Mouse (Mus musculus) thymus, postnatal 25 days (tissue): ENCODE data around the gene Gm27021.

Experiments used
- DNase-seq: peaks from one replicate; pipeline ENCODE4 v3.0.0; 2022

Gene Gm27021

DNA sequence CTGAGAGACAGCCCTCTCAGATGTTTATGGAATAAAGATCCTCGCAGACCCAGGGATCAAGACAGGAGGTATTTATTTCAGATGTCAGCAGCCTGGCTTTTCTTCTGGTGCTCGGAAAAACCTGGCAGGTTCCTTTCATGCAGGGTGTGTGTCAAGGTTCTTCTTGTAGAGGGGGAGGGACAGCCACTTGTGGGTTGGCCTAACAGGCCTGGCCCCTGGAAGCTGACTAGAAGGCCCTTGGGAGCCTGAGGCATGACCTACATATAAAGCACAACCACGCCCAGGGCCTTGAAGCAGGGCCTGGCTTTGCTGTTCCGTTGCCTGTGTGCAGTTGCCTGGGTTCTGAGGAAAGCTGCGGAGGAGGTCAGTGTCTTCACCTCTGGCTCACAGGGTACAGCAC, 17.2 kb upstream of the Gm27021 start:
- DNase-seq, result no peak

DNA sequence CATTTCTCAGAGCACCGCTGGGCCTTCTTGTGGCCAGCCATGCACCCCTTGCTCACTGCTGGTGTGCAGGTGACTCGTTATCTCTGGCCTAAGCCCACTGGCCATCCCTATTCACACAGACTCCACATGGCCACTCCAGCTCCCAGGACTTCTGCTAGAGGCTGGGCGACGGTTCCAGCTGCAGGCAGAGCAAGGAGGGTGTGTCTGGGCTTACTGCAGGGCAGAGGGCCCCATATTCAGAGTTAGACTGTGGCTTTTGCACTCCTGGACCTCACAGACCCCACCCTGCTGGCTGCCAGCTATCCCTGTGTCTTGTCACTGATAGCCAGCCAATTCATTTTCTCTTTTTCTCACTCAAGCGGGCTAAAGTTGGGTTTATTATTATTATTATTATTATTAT, 16.2 kb upstream of the Gm27021 start:
- DNase-seq, result no peak

DNA sequence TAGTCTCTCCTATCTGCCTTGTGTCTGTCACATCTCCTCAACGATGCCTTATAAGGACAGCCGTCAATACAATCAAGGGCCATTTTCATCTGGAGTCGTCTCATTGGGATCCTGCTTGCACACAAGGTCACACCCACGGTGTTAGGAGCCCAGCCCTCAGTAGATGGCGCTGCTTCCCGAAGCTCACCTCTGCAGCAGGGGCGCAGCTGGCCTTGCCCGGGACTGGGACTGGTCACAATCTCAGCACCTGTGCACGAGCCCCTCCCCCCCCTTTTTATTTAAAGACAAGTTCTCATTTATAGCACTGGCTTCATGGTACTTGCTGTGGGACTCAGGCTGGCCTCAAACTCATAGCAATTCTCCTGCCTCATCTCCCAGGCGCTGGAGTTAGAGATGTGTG, 15.7 kb upstream of the Gm27021 start:
- peak; percentile 86 for DNase-seq

DNA sequence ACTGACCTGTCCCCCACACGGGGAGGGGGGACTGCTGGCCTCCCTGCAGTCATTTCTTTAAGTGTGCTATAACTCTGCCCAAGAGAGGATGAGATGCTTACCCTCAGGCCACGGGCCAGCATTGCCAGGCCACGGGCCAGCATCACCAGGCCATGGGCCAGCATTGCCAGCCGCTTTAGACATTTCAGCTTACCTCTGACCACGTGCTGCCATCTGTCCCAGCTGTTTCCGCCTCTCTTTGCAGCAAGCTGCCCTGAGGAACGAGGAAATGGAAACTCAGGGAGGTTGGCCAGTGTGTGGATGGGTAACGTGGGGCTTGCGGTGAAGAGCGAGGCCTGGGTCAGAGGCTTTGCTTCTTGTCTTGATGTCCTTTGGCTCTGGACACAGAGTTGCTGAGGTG, 13.2 kb upstream of the Gm27021 start:
- no peak for DNase-seq

DNA sequence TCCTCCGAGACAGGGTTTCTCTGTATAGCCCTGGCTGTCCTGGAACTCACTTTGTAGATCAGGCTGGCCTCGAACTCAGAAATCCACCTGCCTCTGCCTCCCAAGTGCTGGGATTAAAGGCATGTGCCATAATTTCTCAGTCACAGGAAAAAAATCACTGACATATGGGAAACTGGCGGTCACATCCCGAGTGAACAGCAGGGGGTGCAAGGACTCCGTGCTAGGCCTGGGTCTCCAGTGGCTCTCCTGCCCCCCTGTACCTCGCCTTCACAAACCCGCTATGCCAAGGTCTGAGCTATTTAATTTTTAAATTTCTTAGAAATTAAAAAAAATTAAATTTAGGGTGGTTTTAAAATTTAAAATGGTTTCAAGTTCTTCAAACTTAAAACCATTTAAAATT, 12.5 kb upstream of the Gm27021 start:
- DNase-seq, result peak; percentile 72

DNA sequence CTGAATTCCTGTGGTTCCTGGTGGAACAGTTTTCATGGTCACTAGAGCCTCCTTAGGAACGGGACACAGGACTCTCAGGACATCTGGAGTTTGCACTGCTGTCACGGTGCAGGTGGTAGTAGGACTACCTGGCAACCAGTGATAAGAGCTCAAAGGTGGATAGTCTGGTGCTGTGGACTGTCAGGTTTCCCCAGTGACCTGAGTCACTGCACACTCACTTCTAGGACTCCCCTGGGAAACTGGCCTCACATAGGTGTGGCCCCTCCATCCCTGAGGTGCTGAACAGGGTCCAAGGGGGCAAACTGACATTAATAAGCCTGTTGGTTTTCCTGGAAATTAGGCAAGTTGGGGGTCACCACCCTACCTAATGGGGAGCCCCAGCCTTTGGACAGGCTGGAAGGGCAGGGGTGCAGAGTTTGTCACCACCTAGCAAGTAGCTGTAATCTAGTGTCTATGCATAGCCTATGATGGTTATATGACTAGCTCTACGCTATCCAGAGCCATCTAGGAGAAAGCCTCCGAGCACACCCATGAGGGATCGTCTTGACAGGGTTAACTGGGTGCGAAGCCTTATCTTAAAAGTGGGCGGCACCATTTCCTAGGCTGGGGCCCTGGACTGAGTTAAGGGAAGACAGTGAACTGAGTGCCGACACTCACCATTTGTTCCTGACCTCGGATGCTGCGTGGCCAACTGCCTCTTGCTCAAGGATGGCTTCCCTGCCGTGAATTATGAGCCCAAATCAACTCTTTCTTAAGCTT, 11.9 kb upstream of the Gm27021 start:
- DNase-seq, result no peak

DNA sequence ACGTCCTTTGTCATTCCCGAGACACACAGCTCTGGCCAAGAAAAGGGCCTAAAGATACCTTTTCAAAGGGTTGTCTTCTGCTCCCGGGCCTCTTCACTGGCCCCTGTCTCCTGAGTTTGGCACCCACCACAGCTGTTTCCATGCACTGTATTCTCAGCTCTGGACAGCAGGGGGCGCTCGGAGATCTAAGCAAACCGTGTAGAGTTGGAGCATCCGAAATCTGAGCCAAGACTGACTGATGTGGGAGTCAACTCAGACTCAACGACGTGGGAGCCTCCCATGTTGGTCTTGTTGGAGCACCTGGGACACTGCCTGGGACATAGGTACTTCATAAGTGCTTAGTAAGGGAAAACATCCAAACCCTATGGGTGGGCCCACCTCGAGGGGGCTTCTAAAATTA, 10.6 kb upstream of the Gm27021 start:
- DNase-seq, result peak; percentile 85

DNA sequence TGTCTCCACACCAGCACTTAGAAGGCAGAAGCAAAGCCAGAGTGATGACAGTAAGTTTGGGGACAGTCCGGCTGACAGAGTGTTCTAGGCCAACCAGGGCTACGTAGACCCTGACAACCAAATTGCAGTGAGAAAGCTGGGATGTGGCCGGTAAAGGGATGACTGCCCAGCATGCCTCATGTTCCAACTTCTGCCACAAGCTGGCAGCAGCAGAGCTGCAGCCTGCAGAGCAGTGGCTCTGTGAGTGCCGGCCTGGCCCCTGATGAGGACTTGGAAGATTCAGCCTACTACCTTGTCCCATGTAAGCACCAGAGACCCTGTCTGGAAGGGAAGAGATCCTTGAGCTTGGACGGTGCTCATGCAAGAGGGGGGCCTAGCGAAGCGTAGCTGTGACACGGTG, 7.8 kb upstream of the Gm27021 start:
- DNase-seq, result no peak

DNA sequence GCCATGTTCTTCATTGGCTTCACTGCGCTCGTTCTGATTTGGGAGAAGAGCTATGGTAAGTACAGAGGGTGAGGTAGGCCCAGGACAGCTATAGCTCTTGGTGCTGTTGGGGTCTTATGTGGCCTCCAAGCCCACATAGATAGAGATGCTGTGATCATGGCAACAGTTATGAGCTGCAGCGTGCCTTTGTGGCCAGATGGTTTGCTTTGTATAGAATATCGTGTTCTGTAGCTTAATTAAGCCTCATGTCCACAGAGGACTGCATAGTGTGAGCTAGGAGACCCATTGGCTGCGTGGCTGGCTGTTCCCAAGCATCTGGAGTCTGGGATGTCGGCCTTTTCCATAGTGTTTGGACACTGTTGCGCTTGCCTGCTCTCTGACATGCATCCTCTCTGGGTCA, 5.4 kb upstream of the Gm27021 start:
- no peak for DNase-seq

DNA sequence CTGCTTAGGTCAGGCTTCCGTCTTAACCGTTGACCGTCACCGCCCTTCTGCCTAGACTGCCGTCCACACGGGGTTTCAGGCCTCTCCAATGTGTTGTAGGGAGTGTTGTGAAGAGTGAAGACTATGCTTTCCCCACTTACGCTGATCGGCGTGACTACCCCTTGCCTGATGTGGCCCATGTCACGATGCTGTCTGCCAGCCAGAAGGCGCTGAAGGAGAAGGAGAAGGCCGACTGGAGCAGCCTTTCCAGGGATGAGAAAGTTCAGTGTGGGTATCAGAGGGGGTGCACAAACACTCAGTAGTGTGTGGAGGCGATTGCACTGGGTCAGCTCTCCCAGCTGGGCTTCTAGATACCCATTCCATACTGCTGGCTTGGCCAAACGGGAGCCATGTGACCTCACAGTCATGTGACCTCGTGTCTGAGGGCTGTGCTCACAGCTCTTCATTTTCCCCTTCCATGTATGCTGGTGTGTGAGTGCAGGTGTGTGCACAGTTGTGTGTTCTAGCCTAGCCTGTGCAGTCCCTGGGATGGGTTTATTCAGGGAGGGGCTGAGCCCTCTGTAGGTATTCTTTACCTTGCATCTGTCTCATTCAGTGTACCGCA, 4.8 kb upstream of the Gm27021 start:
- no peak for DNase-seq

DNA sequence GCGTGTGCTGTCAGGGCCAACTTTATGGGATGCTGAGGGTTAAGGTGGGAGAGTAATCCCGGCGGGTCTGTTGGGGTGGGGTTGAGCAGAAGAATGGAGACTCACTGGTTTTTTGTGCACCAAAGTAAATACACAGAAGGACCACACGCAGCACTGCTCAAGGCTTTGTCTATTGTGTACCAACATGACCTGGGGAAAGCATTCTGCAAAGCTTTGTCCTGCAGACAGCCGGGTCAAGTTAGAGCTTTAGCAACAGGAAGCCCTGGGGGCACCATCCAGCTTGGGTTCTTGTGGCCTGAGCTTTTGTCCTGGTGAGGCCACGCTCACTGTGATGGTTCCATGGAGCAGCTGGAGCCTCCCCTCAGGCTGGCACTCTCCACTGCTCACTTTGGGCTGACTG, 3.9 kb upstream of the Gm27021 start:
- no peak for DNase-seq

DNA sequence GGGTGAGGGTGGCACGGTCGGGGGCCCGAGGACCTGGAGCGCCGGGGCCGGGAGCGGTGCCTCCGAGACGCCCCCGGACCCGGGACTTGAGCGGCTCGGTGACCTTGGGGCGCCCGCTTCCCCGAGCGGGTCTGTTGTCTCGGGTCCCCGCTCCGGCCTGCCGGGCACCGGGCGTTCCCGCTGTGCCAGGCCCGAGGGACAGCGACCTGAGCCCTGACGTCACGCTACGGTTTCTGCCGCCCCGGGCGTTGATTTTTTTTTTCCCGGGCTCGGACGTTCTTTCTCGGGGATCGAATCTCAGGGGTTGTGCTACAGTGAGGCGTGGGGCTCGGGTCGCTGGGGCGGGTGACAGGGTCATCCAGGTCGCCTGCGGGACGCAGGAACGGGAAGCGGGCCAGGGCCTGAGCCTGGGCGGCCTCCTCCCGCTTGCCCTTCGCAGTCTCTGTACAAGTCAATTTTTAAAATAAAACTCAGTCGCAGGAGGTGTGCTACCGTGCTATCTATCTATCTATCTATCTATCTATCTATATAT, 561 bp upstream of the Gm27021 start, which contains the start of gene Emc8:
Gene Emc8 (minus strand): TSS at position 200 of the 532 bp plus-strand sequence.
- no peak for DNase-seq

DNA sequence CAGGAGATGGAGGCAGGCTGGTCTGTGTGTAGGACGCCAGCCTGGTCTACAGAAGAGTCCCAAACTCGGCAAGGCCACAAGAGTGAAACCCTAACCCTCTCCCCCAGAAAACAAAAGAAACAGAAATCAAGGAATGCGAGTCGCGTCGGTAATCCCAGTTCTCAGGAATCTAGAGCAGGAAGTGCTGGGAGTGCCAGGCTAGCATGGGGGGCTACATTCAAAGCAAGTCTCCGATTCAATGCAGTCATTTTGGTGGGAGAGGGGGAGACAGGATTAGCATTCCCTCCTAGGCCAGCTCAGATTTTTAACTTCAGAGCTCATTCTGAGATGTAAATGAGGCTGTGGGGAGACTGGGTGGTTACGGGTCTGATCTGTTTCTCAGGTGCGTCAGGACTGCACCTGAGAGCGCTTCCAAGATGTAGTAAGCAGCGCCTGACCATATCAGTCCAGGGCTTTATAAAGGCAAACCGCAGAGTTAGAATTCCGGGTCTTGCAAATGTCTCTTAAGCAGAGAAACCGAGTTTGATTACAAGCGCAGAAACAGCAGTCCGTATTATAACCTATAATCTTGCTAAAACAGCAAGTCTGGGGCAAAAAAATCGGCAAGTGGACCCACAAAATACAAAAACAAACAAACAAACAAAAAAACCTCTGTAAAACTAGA, 940 bp downstream of the Gm27021 start:
- DNase-seq, result no peak

DNA sequence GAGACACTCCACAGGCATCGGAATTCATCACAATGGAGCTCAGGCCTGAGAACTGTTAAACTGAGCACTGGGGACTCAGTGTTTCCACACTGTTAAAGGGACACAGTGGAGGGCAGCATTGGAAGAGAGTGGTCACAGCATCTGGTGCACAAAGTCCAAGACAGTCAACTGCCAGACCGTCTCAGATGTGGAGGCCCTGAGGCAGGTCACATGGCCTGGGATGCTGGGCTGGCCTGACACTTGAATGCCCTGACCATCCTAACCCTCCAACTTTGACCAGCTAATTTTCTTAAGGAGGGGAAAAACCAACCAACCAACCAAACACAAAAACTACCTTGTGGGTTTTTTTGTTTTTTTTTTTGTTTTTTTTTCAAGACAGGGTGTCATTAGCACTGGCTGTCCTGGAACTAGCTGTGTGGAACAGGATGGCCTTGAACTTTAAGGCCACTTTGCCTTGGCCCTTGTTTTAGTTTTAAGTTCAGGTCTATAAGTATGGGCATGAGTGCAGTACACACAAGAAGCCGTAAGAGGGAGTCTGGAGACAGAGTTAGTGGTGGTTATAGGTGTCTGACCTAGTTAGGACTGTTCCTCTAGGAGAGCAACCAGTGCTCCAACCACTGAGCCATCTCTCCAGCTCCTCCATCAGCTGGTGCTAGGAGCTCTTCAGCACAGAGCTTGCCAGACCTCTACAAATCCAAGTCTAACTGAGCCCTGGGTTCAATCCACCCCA, 2.0 kb downstream of the Gm27021 start:
- DNase-seq, result peak; percentile 28

DNA sequence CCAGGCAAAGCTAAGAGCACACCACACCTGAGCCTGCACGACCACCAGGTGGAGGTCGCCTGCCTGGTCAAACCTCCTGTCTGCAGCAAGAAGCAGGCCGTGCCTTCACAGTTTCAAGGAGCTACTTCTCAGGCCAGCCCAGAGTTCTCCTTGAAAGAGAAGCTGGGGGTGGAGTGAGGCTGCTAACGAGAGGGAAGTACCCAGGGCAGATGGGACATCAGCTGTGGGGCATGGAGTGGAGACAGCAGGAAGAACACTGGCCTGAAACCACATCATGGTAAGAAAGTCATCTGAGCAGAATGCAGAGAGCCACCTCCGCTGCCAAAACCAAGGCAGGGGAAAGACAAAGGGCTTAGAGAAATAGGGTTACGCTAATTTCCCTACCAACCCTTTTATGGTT, 3.3 kb downstream of the Gm27021 start:
- no peak for DNase-seq

DNA sequence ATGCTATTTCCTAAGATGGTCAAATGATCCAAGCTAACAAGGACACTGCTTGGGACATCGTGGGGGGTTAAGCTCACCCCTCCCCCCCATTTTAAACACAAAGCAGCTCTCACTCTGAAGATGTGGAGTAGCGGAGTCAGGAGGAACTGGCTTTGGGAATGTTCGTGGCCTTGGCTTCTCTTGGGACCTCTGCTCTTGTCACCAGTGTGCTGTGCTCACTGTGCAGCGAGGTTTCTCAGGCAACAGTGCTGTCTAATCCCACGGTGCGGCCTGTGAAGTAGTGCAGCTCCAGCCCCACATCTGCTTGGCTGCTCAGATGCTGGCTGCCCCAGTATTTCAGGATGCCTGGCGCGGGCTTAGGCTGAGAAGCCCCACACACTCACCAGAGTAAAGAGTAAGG, 10.5 kb downstream of the Gm27021 start:
- no peak for DNase-seq

DNA sequence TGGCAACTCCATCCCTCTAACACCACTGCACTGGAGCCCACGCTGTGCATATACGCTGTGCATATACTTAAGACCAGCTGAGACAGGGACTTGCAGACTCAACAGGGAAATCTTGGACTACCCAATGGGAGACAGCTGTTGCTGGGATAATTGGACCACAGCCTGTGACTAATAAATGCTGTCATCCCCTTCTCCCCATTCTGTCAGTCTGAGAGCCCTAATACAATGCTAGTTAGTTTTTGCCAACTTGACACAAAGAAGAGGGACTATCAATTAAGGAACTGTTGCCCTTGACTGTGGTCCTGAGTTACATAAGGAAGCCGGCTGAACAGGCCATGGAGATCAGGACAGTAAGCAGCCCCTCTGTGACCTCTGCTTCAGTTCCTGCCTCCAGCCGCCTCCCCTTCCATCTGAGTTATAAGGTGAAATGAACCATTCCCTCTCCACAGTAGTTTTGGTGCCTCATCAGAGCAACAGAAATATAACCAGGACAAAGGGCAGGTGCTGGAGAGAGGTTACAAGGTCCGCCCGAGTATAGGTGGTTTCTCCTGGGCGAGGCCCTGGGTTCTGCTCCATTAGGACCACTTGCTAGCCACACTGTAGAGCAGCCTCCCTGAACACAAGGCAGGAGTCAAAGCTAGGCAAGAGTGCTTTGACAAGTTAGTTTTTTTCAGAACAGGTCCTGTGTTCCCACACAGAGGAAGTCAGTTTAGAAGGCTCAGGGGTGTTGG, 11.4 kb downstream of the Gm27021 start:
- no peak for DNase-seq

DNA sequence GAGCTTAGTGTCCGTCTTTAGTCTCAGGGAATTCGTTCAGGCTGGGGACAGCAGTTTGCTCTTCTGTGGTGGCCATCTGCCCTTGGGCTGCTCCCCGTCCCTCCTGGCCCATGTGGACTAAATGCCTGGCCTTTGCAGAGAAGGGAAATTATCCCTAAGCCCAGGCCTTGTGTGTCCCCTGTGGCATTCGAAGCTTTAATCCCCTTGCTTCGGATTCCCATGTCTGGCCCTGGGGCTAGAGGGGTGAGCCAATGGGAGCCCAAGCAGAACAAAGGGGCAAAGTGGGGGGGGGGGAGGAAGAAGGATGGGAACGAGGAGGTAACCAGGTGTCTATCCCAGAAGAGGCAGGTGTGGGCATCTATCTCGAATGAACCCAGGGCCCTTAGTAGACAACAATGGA, 20.3 kb downstream of the Gm27021 start, which contains the start of gene 1190005I06Rik:
Gene 1190005I06Rik (minus strand): TSS at position 101 of the 400 bp plus-strand sequence.
- DNase-seq, result no peak

DNA sequence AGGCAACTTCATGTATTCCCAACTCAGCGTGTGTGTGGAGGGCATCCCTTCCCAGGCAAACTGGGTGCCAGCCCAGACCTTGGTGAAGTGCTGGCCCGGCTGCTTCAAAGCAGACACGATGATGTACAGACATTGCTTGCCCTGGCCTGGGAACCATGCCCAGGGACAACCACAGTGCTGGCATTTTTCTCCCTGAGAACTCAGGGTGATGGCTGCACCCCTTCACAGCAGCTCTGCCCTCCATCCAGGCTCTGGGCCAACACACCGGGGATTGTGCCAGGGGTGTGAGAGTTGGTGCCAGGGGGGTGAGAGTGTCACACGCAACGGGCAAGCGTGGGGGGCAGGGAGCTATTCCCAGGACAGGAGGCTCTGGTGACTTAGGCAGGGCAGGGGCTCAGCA, 23.2 kb downstream of the Gm27021 start:
- DNase-seq, result no peak

DNA sequence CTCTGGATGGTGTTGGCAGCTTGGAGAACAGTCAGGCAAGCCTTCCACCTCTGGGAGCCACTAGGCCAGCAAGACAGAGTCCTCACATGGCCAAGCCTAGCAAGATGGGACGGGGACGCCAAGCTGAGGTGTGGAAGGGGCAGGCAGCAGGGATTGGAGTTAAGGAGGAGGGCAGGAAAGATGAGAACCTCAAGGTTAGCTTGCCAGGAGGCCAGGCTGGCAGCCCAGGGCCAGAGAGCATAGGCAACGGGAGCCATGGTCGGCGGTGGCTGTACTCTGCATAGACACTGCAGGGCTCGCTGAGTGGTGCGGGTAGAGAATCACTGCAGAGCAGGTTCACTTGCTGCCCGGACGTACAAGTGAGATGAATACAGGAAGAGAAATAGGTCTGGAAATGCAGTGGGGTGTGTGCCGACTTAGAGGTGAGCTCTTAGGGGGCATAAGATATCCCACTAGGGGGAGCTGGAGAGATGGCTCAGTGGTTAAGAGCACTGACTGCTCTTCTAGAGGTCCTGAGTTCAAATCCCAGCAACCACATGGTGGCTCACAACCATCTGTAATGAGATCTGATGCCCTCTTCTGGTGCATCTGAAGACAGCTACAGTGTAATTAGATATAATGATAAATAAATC, 25.7 kb downstream of the Gm27021 start:
- DNase-seq, result no peak

DNA sequence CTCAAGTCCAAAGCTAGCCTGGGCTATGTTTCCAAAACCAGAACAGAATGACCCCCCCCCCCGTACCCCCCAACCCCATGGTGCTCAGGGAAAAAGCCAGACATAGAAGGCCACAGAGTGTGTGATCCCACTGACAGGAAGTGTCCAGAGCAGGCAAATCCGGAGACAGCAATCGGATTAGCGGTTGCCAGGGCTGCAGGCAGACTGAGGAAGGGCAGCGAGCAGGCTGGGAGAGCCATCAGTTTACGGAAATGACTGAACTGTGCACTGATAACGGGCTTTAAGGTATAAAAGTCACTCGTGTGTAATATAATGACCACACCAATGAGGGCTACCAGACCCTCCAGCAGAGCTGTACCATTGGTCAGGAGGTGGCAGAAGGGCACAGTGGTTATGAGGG, 26.6 kb downstream of the Gm27021 start:
- DNase-seq, result no peak

DNA sequence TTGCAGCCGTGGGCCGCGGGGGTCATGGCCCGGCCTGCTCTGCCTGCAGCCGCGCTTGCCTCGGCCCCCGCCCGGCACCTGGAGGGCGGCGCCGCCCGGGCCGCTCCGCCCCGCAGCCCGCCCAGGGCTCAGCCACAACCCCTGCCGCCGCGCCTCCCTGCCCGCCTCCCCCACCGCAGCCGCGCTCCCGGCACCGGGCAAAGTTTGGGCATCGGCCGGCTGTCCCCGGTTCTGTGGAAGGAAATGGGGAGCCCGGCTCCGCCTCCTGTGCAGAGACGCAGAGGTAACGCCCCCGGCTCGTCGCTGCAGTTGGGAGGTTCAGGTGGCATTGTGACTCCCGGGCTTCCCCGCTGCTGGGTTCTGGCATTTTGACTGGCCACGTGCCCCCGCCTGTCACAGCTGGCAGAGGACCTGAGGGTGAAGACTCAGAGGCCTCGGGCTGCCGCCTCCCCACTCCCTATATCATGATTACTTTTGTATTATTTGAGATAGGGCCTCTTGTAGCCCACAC, 33.5 kb downstream of the Gm27021 start:
- peak; percentile 74 for DNase-seq
